In the genomic region with DNA sequence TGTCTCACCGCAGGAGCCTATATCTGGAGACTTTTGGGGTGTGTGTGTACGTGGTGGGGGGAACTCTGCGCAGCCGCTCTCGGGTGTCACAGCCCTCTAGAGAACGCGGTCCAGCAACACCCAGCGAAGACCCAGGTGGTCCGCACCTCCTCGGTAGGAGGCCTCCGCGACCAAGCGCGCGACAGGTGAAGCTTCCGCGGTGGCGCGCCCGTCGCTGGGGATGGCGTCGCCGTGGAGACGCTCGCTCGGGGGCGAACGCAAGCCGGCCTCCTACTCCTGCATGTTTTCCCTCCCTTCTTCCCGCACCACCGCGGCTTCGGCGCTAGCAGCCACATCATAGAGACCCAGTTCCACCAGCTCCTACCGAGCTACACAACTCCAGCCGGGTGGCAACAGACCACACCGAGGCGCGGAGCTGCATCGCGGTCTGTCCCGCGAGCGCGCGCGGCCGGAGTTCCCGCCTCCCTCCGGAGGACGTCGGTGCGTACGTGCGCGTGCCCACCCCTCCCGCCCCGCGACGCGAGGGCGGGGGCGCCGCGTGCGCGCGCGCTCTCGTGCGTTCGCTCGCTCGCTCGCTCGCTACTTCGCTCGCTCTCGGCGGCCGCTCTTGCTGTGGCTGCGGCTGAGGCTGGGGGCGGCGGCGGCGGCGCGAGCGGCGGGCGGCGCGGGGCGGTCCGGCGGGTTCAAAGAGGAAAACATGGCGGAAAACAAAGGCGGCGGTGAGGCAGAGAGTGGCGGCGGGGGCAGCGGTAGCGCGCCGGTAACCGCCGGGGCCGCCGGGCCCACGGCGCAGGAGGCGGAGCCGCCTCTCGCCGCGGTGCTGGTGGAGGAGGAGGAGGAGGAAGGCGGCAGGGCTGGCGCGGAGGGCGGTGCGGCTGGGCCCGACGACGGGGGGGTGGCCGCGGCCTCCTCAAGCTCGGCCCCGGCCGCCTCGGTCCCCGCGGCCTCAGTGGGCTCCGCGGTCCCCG, we compare ENCODE assay signal across 8 mouse cellular contexts. TPM values are rescaled to one million over a fixed set of nuclear protein-coding genes. Genes with fewer than 3 reads are reported as not detected.
DNase-seq lines count a peak whose midpoint lies in the region; ATAC-seq and TF ChIP-seq lines count a peak whose summit lies in the region.

A gene (plus strand): TSS at position 112 of the 968 bp plus-strand sequence.

- peak; percentile 86 for DNase-seq in 416B (ENCODE audit: low read depth)
- DNase-seq in heart, adult 9 months (ENCODE audit: low spot score in 2 of 2): peak; percentile 86 to 91
- DNase-seq in monocyte, adult 2 months (ENCODE audit: low read depth in 1 of 2, low spot score in 2 of 2): peak; percentile 48 to 73
- peak; percentile 85 to 88 for DNase-seq in spleen, postnatal 36 days (ENCODE audit: low spot score in 2 of 2)

- no peak for TF ChIP-seq CTCF in bone marrow, adult 2 months (IDR thresholded peaks at IDR 0.05; ENCODE audit: control insufficient read depth, insufficient read depth, low read length)

- H3K36me3 ChIP-seq in embryonic facial prominence, embryonic 15.5 days: 0 out of 2 replicates have a peak, but pooled peaks cover 3% of the 10 kb centered on the region
- peaks cover 2% of the 10 kb centered on the region; the same call in 1 of the 2 replicates for H3K36me3 ChIP-seq in kidney, embryonic 14.5 days (ENCODE audit: control insufficient read depth, insufficient read depth, low read length)
- H3K36me3 ChIP-seq in limb, embryonic 15.5 days: peaks cover 6% of the 10 kb centered on the region; the same call in 1 of the 2 replicates

- H3K4me2 ChIP-seq in embryonic facial prominence, embryonic 15.5 days (replicated peaks): peak within 1 kb of the TSS; percentile 76
- peak within 1 kb of the TSS; percentile 75 for H3K4me2 ChIP-seq in kidney, embryonic 14.5 days (replicated peaks; ENCODE audit: low read depth, low read length)
- H3K4me2 ChIP-seq in limb, embryonic 15.5 days: peak within 1 kb of the TSS; percentile 46

- peak; percentile 89 for ATAC-seq in embryonic facial prominence, embryonic 15.5 days (ENCODE audit: insufficient number of reproducible peaks, low FRiP score, low TSS enrichment, low read depth)
- peak; percentile 93 for ATAC-seq in kidney, embryonic 14.5 days (ENCODE audit: low FRiP score, low TSS enrichment)
- peak; percentile 88 for ATAC-seq in limb, embryonic 15.5 days (ENCODE audit: insufficient number of reproducible peaks, low FRiP score, low TSS enrichment, low read depth)

- H3K4me1 ChIP-seq in bone marrow, adult 2 months (ENCODE audit: control insufficient read depth, insufficient read depth, low read length): peaks cover 1% of the 10 kb centered on the region; the same call in 1 of the 2 replicates
- H3K4me1 ChIP-seq in embryonic facial prominence, embryonic 15.5 days: peaks cover 13% of the 10 kb centered on the region
- peaks cover 12% of the 10 kb centered on the region for H3K4me1 ChIP-seq in kidney, embryonic 14.5 days (ENCODE audit: control insufficient read depth, insufficient read depth, low read length)
- peaks cover 7% of the 10 kb centered on the region for H3K4me1 ChIP-seq in limb, embryonic 15.5 days

- no peaks in the 10 kb centered on the region for H3K27me3 ChIP-seq in embryonic facial prominence, embryonic 15.5 days
- no peaks in the 10 kb centered on the region for H3K27me3 ChIP-seq in kidney, embryonic 14.5 days (ENCODE audit: control insufficient read depth, insufficient read depth, low read length)
- H3K27me3 ChIP-seq in limb, embryonic 15.5 days: no peaks in the 10 kb centered on the region

- H3K9ac ChIP-seq in embryonic facial prominence, embryonic 15.5 days: peak within 1 kb of the TSS; percentile 98
- peak within 1 kb of the TSS; percentile 99 for H3K9ac ChIP-seq in kidney, embryonic 14.5 days (ENCODE audit: low read depth, low read length)
- H3K9ac ChIP-seq in limb, embryonic 15.5 days: peak within 1 kb of the TSS; percentile 93

- TF ChIP-seq POLR2A in bone marrow, adult 2 months (IDR thresholded peaks at IDR 0.05; ENCODE audit: borderline replicate concordance, control insufficient read depth, low read depth, low read length): peak; percentile 77; the same call in 1 of the 2 replicates

- H3K9me3 ChIP-seq in embryonic facial prominence, embryonic 15.5 days (replicated peaks): no peaks in the 10 kb centered on the region
- H3K9me3 ChIP-seq in kidney, embryonic 14.5 days (ENCODE audit: control insufficient read depth, low read length): no peaks in the 10 kb centered on the region
- H3K9me3 ChIP-seq in limb, embryonic 15.5 days: no peaks in the 10 kb centered on the region

- H3K4me3 ChIP-seq in bone marrow, adult 2 months (replicated peaks; ENCODE audit: control insufficient read depth, low read depth, low read length): peak within 1 kb of the TSS; percentile 100
- peak within 1 kb of the TSS; percentile 99 for H3K4me3 ChIP-seq in embryonic facial prominence, embryonic 15.5 days (replicated peaks)
- peak within 1 kb of the TSS; percentile 72 for H3K4me3 ChIP-seq in kidney, embryonic 14.5 days (ENCODE audit: low read length)
- peak within 1 kb of the TSS; percentile 82 for H3K4me3 ChIP-seq in limb, embryonic 15.5 days

- WGBS in bone marrow, adult 2 months: 1% methylated on average over 129 of the region's 136 CpGs
- 1% methylated on average over 111 of the region's 136 CpGs for WGBS in embryonic facial prominence, embryonic 15.5 days
- under 1% methylated on average over 104 of the region's 136 CpGs for WGBS in kidney, embryonic 14.5 days
- WGBS in limb, embryonic 15.5 days: under 1% methylated on average over 77 of the region's 136 CpGs

- H3K27ac ChIP-seq in bone marrow, adult 2 months (ENCODE audit: control insufficient read depth, insufficient read depth, low read depth, low read length, poor library complexity): peak within 1 kb of the TSS; percentile 98
- peak within 1 kb of the TSS; percentile 95 for H3K27ac ChIP-seq in embryonic facial prominence, embryonic 15.5 days (replicated peaks)
- peak within 1 kb of the TSS; percentile 97 for H3K27ac ChIP-seq in kidney, embryonic 14.5 days (ENCODE audit: low read depth, low read length)
- H3K27ac ChIP-seq in limb, embryonic 15.5 days: peak within 1 kb of the TSS; percentile 98

RNA-seq across cellular contexts. Expression of the gene that starts here (rescaled TPM):
- polyA plus RNA-seq in bone marrow, adult 2 months (2011; ENCODE audit: insufficient read depth, insufficient read length, low replicate concordance, missing spikeins): 10.2 and 13.9 TPM in 2 replicates
- polyA plus RNA-seq in embryonic facial prominence, embryonic 15.5 days (2015; fragmentation: Nextera tagmentation; extraction: Ambion mirVana): 17.7 and 21.6 TPM in 2 replicates
- 27.0 and 35.3 TPM in 2 replicates for polyA plus RNA-seq in kidney, embryonic 14.5 days (2014; fragmentation: Nextera tagmentation; extraction: Ambion mirVana)
- 15.3 and 20.3 TPM in 2 replicates for polyA plus RNA-seq in limb, embryonic 15.5 days (2015; fragmentation: Nextera tagmentation; extraction: Ambion mirVana)

Comparison
In these comparisons a context has a peak if more than half of its experiments do, and no peak if none do; other contexts are left out.
1. Peak in every context shown above with its lines: DNase-seq, ATAC-seq, H3K4me3 ChIP-seq and H3K27ac ChIP-seq.